Mouse (Mus musculus) hindbrain, embryonic 14.5 days (tissue): ENCODE results near the gene Tmem229a. TPM values are rescaled to one million over a fixed set of nuclear protein-coding genes. Genes with fewer than 3 reads are reported as not detected.

Experiments used
- ATAC-seq: fragments of 200-750 bp; cut with Nextera tagmentation; 2 replicates; pipeline ENCODE4 v1.8.0; 2017; ENCODE audit warnings: moderate number of reproducible peaks, mild to moderate bottlenecking, moderate TSS enrichment, moderate library complexity; ENCODE audit not compliant: low FRiP score
- DNase-seq: peaks from one replicate; pipeline ENCODE4 v3.0.0-alpha.2; 2015; ENCODE audit warnings: low spot score
- H3K27ac ChIP-seq: fragments of 300-500 bp; sonication (generic); 2 replicates; pipeline ENCODE4 v1.5.1; 2014; ENCODE audit warnings: mild to moderate bottlenecking, moderate library complexity
- H3K27me3 ChIP-seq: fragments of 300-500 bp; sonication (generic); 2 replicates; pipeline ENCODE4 v1.6.1; 2014; ENCODE audit warnings: mild to moderate bottlenecking, low read length, mixed read lengths; ENCODE audit not compliant: control insufficient read depth, insufficient read depth
- H3K36me3 ChIP-seq: fragments of 300-500 bp; sonication (generic); replicated peaks from 2 replicates; pipeline ENCODE4 v1.6.1; 2014; ENCODE audit not compliant: control insufficient read depth, insufficient read depth
- H3K4me1 ChIP-seq: fragments of 300-500 bp; sonication (generic); replicated peaks from 2 replicates; pipeline ENCODE4 v1.6.1; 2014; ENCODE audit warnings: antibody characterized with exemption, low read length, mixed read lengths; ENCODE audit not compliant: control insufficient read depth, insufficient read depth
- H3K4me2 ChIP-seq: fragments of 300-500 bp; sonication (generic); replicated peaks from 2 replicates; pipeline ENCODE4 v1.6.1; 2014; ENCODE audit warnings: mild to moderate bottlenecking, moderate library complexity
- H3K4me3 ChIP-seq: fragments of 300-500 bp; sonication (generic); replicated peaks from 2 replicates; pipeline ENCODE4 v1.5.1; 2014; ENCODE audit warnings: mild to moderate bottlenecking, low read length
- H3K9ac ChIP-seq: fragments of 300-500 bp; sonication (generic); 2 replicates; pipeline ENCODE4 v1.6.1; 2014
- H3K9me3 ChIP-seq: fragments of 300-500 bp; sonication (generic); 2 replicates; pipeline ENCODE4 v1.6.1; 2016; ENCODE audit warnings: low read length; ENCODE audit not compliant: control insufficient read depth
- WGBS: fragments of 180-500 bp; shearing (Covaris S2); extraction: QIAGEN DNeasy Blood & Tissue Kit; methylation state at CpG from one replicate; pipeline ENCODE4 v1.1.7; 2014; 5-methylcytosine and 5-hydroxymethylcytosine counted together
- polyA plus RNA-seq: library from polyadenylated mRNA; unstranded; fragments of >200 nt; fragmentation: Nextera tagmentation; extraction: Ambion mirVana; gene quantifications from 2 replicates; pipeline ENCODE4 v1.2.1, GENCODE M21; 2014

The Tmem229a gene
- polyA plus RNA-seq, 1 experiment from 2014 or later = 4.2 TPM

GRCm38 (mm10) chr6:24905101-24905500 is 51.0 kb downstream of the Tmem229a start:
- ATAC-seq (no peak), DNase-seq (no peak)
- no peak overlapping the region for H3K9ac ChIP-seq
- no peaks in the 10 kb centered on the region for H3K4me1 ChIP-seq
- H3K9me3 ChIP-seq = no peaks in the 10 kb centered on the region
- H3K36me3 ChIP-seq = no peaks in the 10 kb centered on the region
- no peak overlapping the region for H3K4me3 ChIP-seq
- H3K27me3 ChIP-seq = no peaks in the 10 kb centered on the region
- no peak overlapping the region for H3K27ac ChIP-seq
- H3K4me2 ChIP-seq = no peak overlapping the region
- WGBS = 81% methylated on average over 3 of the region's 3 CpGs

Other genes starting within 250 kb of the Tmem229a start
- not detected in 2 replicates for gene Hyal6, start 223.1 kb downstream of the Tmem229a start, polyA plus RNA-seq
- not detected in 2 replicates for gene Hyal4, start 208.0 kb downstream of the Tmem229a start, polyA plus RNA-seq
- not detected in 2 replicates for gene Spam1, start 165.1 kb downstream of the Tmem229a start, polyA plus RNA-seq
- not detected in 2 replicates for gene Hyal5, start 98.3 kb downstream of the Tmem229a start, polyA plus RNA-seq